Mouse (Mus musculus): Measurements from ENCODE around the gene Acap3. TPM values are rescaled to one million over a fixed set of nuclear protein-coding genes. Genes with fewer than 3 reads are reported as not detected.

Gene Acap3
- total RNA-seq (2021) = 1 to 10 TPM; 7.5 to 8.0 TPM
- long read RNA-seq, experiment 1, partial matches to known transcripts = 4 of 28 reads
- long read RNA-seq, experiment 1, other reads (novel, unspliced or antisense) = 24 of 28 reads
- long read RNA-seq, experiment 2, partial matches to known transcripts = 0 of 15 reads
- long read RNA-seq, experiment 2, other reads (novel, unspliced or antisense) = 15 of 15 reads

- Histone ChIP-seq H3K4me3 (peak within 1 kb of the TSS; percentile 81), H3K27ac (peak within 1 kb of the TSS; percentile 96)
- intact Hi-C loops (cut with DNase I) = loop anchor here (2.0 to 5.0 kb wide), 3 partner anchors 21 to 51 kb away; partner anchors contain the start of genes Dvl1 and Ube2j2
- peak; percentile 99 for DNase-seq
- no peak for TF ChIP-seq CTCF (IDR thresholded peaks at IDR 0.05)
These were observed at the start of gene Acap3, which contains the start of gene Pusl1 for GRCm38 (mm10) chr4:155891551-155892001. Gene Acap3, plus strand, starts transcription at chr4:155891822. Gene Pusl1, minus strand, starts transcription at chr4:155891781.

GRCm38 (mm10) chr4:155843231-155843630 is 48.4 kb upstream of the Acap3 start:
- intact Hi-C loops (cut with DNase I) = no loop called here
- H3K27ac ChIP-seq = no peak overlapping the region
- TF ChIP-seq CTCF (IDR thresholded peaks at IDR 0.05) = no peak
- H3K4me3 ChIP-seq = no peak overlapping the region
- no peak for DNase-seq

- TF ChIP-seq CTCF (IDR thresholded peaks at IDR 0.05) = peak; percentile 64
- intact Hi-C loops (cut with DNase I) = loop anchor here (2.0 kb wide), 2 partner anchors 14 to 46 kb away; no protein-coding TSS in a partner anchor
These were observed 44.6 kb upstream of the Acap3 start, which contains the start of gene Dvl1 for GRCm38 (mm10) chr4:155846871-155847578. Gene Dvl1, plus strand, starts transcription at chr4:155847402.

GRCm38 (mm10) chr4:155847591-155848352 is 43.9 kb upstream of the Acap3 start:
- H3K4me3 ChIP-seq = peak overlapping the region; percentile 94
- TF ChIP-seq CTCF (IDR thresholded peaks at IDR 0.05) = peak; percentile 3; the same call in 1 of the 2 replicates
- peak; percentile 80 for DNase-seq
- peak overlapping the region; percentile 98 for H3K27ac ChIP-seq
- intact Hi-C loops (cut with DNase I) = loop anchor here (2.0 kb wide), 2 partner anchors 15 to 45 kb away; no protein-coding TSS in a partner anchor

More at GRCm38 (mm10) chr4:155846871-155847578, 44.6 kb upstream of the Acap3 start, which contains the start of gene Dvl1:
- Histone ChIP-seq H3K4me3 (peak within 1 kb of the TSS; percentile 94), H3K27ac (peak within 1 kb of the TSS; percentile 98)
- DNase-seq = peak; percentile 97

- intact Hi-C loops (cut with DNase I) = no loop called here
- TF ChIP-seq CTCF (IDR thresholded peaks at IDR 0.05) = no peak
- DNase-seq = peak; percentile 89
- peak overlapping the region; percentile 98 for H3K27ac ChIP-seq
- H3K4me3 ChIP-seq = peak overlapping the region; percentile 94
These were observed 43.1 kb upstream of the Acap3 start for GRCm38 (mm10) chr4:155848434-155849095.

- H3K27ac ChIP-seq = peak overlapping the region; percentile 98
- no peak for TF ChIP-seq CTCF (IDR thresholded peaks at IDR 0.05)
- DNase-seq = peak; percentile 11
- H3K4me3 ChIP-seq = peak overlapping the region; percentile 94
- intact Hi-C loops (cut with DNase I) = no loop called here
These were observed 42.2 kb upstream of the Acap3 start for GRCm38 (mm10) chr4:155849391-155849790.

GRCm38 (mm10) chr4:155849792-155850451 is 41.7 kb upstream of the Acap3 start:
- Histone ChIP-seq H3K27ac (peak overlapping the region; percentile 98), H3K4me3 (peak overlapping the region; percentile 94)
- no peak for TF ChIP-seq CTCF (IDR thresholded peaks at IDR 0.05)
- peak; percentile 27 for DNase-seq
- intact Hi-C loops (cut with DNase I) = no loop called here

GRCm38 (mm10) chr4:155851368-155851767 is 40.3 kb upstream of the Acap3 start:
- Histone ChIP-seq H3K4me3 (peak overlapping the region; percentile 42), H3K27ac (peak overlapping the region; percentile 98)
- peak; percentile 10 for DNase-seq
- intact Hi-C loops (cut with DNase I) = no loop called here
- TF ChIP-seq CTCF (IDR thresholded peaks at IDR 0.05) = no peak

- no peak for TF ChIP-seq CTCF (IDR thresholded peaks at IDR 0.05)
- Histone ChIP-seq H3K27ac (peak overlapping the region; percentile 98), H3K4me3 (peak overlapping the region; percentile 42)
- peak; percentile 54 for DNase-seq
- intact Hi-C loops (cut with DNase I) = loop anchor here (2.0 kb wide), 1 partner anchor 15 kb away; no protein-coding TSS in a partner anchor
These were observed 39.6 kb upstream of the Acap3 start for GRCm38 (mm10) chr4:155851951-155852411.

- TF ChIP-seq CTCF (IDR thresholded peaks at IDR 0.05) = no peak
- peak; percentile 30 for DNase-seq
- no peak overlapping the region for H3K4me3 ChIP-seq
- H3K27ac ChIP-seq = no peak overlapping the region
- intact Hi-C loops (cut with DNase I) = loop anchor here (2.0 kb wide), 1 partner anchor 13 kb away; no protein-coding TSS in a partner anchor
These were observed 38.2 kb upstream of the Acap3 start for GRCm38 (mm10) chr4:155853421-155853820.

- Histone ChIP-seq H3K27ac (no peak overlapping the region), H3K4me3 (no peak overlapping the region)
- TF ChIP-seq CTCF (IDR thresholded peaks at IDR 0.05) = no peak
- intact Hi-C loops (cut with DNase I) = no loop called here
- DNase-seq = peak; percentile 22
These were observed 36.6 kb upstream of the Acap3 start for GRCm38 (mm10) chr4:155854991-155855390.

All from gastrocnemius, adult 2 months (tissue).